Mouse (Mus musculus): ENCODE results near the gene Maml3. TPM values are rescaled to one million over a fixed set of nuclear protein-coding genes. Genes with fewer than 3 reads are reported as not detected.

Gene Maml3
- polyA plus RNA-seq, 1 experiment from 2014 or later: 8.6 TPM

- no peak overlapping the region for H3K9ac ChIP-seq
- no peak overlapping the region for H3K4me3 ChIP-seq
- H3K36me3 ChIP-seq: no peaks in the 10 kb centered on the region
- peaks cover 8% of the 10 kb centered on the region; the same call in 1 of the 2 replicates for H3K4me1 ChIP-seq (replicated peaks)
- WGBS: 90% methylated on average over 5 of the region's 5 CpGs
- ATAC-seq (ENCODE audit: low read depth): no peak
- no peaks in the 10 kb centered on the region for H3K9me3 ChIP-seq
- no peak overlapping the region for H3K27ac ChIP-seq (replicated peaks)
- H3K4me2 ChIP-seq: no peak overlapping the region
- no peaks in the 10 kb centered on the region for H3K27me3 ChIP-seq
These were observed 167.7 kb downstream of the Maml3 start for GRCm38 (mm10) chr3:51937176-51937575.

GRCm38 (mm10) chr3:51934531-51935485 lies 170.1 kb downstream of the Maml3 start:
- 85% methylated on average over 13 of the region's 13 CpGs for WGBS
- H3K9me3 ChIP-seq: no peaks in the 10 kb centered on the region
- no peaks in the 10 kb centered on the region for H3K36me3 ChIP-seq
- 0 out of 2 replicates have a peak, but pooled peaks cover under 1% of the 10 kb centered on the region for H3K4me1 ChIP-seq (replicated peaks)
- H3K4me2 ChIP-seq: no peak overlapping the region
- H3K27me3 ChIP-seq: no peaks in the 10 kb centered on the region
- H3K4me3 ChIP-seq: no peak overlapping the region
- no peak for ATAC-seq (ENCODE audit: low read depth)
- H3K9ac ChIP-seq: no peak overlapping the region
- H3K27ac ChIP-seq (replicated peaks): no peak overlapping the region

- peak overlapping the region; percentile 45 for H3K4me2 ChIP-seq
- H3K27ac ChIP-seq (replicated peaks): peak overlapping the region; percentile 46
These were observed 176.7 kb downstream of the Maml3 start for GRCm38 (mm10) chr3:51928188-51928587.

GRCm38 (mm10) chr3:51927591-51927990 lies 177.3 kb downstream of the Maml3 start:
- 33% methylated on average over 7 of the region's 7 CpGs for WGBS
- peak overlapping the region; percentile 46 for H3K27ac ChIP-seq (replicated peaks)
- peak overlapping the region; percentile 9; the same call in 1 of the 2 replicates for H3K4me3 ChIP-seq
- H3K4me2 ChIP-seq: peak overlapping the region; percentile 45
- ATAC-seq (ENCODE audit: low read depth): peak; percentile 73; the same call in 1 of the 2 replicates
- no peaks in the 10 kb centered on the region for H3K9me3 ChIP-seq
- H3K36me3 ChIP-seq: no peaks in the 10 kb centered on the region
- no peaks in the 10 kb centered on the region for H3K27me3 ChIP-seq
- no peak overlapping the region for H3K9ac ChIP-seq
- peaks cover 50% of the 10 kb centered on the region for H3K4me1 ChIP-seq (replicated peaks)

More at GRCm38 (mm10) chr3:51928188-51928587, 176.7 kb downstream of the Maml3 start:
- Histone ChIP-seq H3K4me3 (peak overlapping the region; percentile 9; the same call in 1 of the 2 replicates), H3K9me3 (no peaks in the 10 kb centered on the region), H3K36me3 (no peaks in the 10 kb centered on the region), H3K9ac (no peak overlapping the region), H3K4me1 (replicated peaks) (peaks cover 49% of the 10 kb centered on the region), H3K27me3 (no peaks in the 10 kb centered on the region)
- WGBS: 41% methylated on average over 14 of the region's 14 CpGs
- ATAC-seq (ENCODE audit: low read depth): no peak

- Histone ChIP-seq H3K4me3 (no peak overlapping the region), H3K4me2 (peak overlapping the region; percentile 45; the same call in 1 of the 2 replicates), H3K9me3 (no peaks in the 10 kb centered on the region), H3K9ac (no peak overlapping the region), H3K27ac (replicated peaks) (no peak overlapping the region), H3K4me1 (replicated peaks) (peaks cover 50% of the 10 kb centered on the region), H3K27me3 (no peaks in the 10 kb centered on the region), H3K36me3 (no peaks in the 10 kb centered on the region)
- no peak for ATAC-seq (ENCODE audit: low read depth)
- 16% methylated on average over 6 of the region's 6 CpGs for WGBS
These were observed 177.8 kb downstream of the Maml3 start for GRCm38 (mm10) chr3:51927043-51927442.

GRCm38 (mm10) chr3:51925758-51926157 lies 179.1 kb downstream of the Maml3 start:
- Histone ChIP-seq H3K4me3 (no peak overlapping the region), H3K9ac (no peak overlapping the region), H3K9me3 (no peaks in the 10 kb centered on the region), H3K4me1 (replicated peaks) (peaks cover 50% of the 10 kb centered on the region), H3K36me3 (no peaks in the 10 kb centered on the region), H3K4me2 (no peak overlapping the region), H3K27me3 (no peaks in the 10 kb centered on the region), H3K27ac (replicated peaks) (no peak overlapping the region)
- no peak for ATAC-seq (ENCODE audit: low read depth)
- WGBS: 46% methylated on average over 2 of the region's 2 CpGs

GRCm38 (mm10) chr3:51924636-51925035 lies 180.2 kb downstream of the Maml3 start:
- H3K4me1 ChIP-seq (replicated peaks): peaks cover 50% of the 10 kb centered on the region
- no peak overlapping the region for H3K9ac ChIP-seq
- no peak overlapping the region for H3K4me2 ChIP-seq
- H3K36me3 ChIP-seq: no peaks in the 10 kb centered on the region
- H3K27me3 ChIP-seq: no peaks in the 10 kb centered on the region
- no peak overlapping the region for H3K4me3 ChIP-seq
- no peaks in the 10 kb centered on the region for H3K9me3 ChIP-seq
- no peak overlapping the region for H3K27ac ChIP-seq (replicated peaks)
- WGBS: 83% methylated on average over 5 of the region's 5 CpGs
- ATAC-seq (ENCODE audit: low read depth): no peak

- Histone ChIP-seq H3K9ac (no peak overlapping the region), H3K4me3 (no peak overlapping the region), H3K4me2 (no peak overlapping the region), H3K27ac (replicated peaks) (no peak overlapping the region), H3K36me3 (no peaks in the 10 kb centered on the region), H3K9me3 (no peaks in the 10 kb centered on the region), H3K4me1 (replicated peaks) (peaks cover 50% of the 10 kb centered on the region), H3K27me3 (no peaks in the 10 kb centered on the region)
- 61% methylated on average over 6 of the region's 6 CpGs for WGBS
- 0 out of 2 replicates have a peak, but pooled peaks have one; percentile 9 for ATAC-seq (ENCODE audit: low read depth)
These were observed 181.1 kb downstream of the Maml3 start for GRCm38 (mm10) chr3:51923800-51924199.

- 77% methylated on average over 4 of the region's 4 CpGs for WGBS
These were observed 188.0 kb downstream of the Maml3 start for GRCm38 (mm10) chr3:51916902-51917301.

GRCm38 (mm10) chr3:51916060-51916870 lies 188.6 kb downstream of the Maml3 start:
- no peaks in the 10 kb centered on the region for H3K27me3 ChIP-seq
- 22% methylated on average over 10 of the region's 10 CpGs for WGBS
- H3K9ac ChIP-seq: peak overlapping the region; percentile 45; the same call in 1 of the 2 replicates
- no peak for ATAC-seq (ENCODE audit: low read depth)
- no peak overlapping the region for H3K4me3 ChIP-seq
- H3K4me2 ChIP-seq: peak overlapping the region; percentile 4; the same call in 1 of the 2 replicates
- H3K36me3 ChIP-seq: no peaks in the 10 kb centered on the region
- no peaks in the 10 kb centered on the region for H3K9me3 ChIP-seq
- H3K4me1 ChIP-seq (replicated peaks): peaks cover 39% of the 10 kb centered on the region
- H3K27ac ChIP-seq (replicated peaks): peak overlapping the region; percentile 64

More at GRCm38 (mm10) chr3:51916902-51917301, 188.0 kb downstream of the Maml3 start:
- Histone ChIP-seq H3K36me3 (no peaks in the 10 kb centered on the region), H3K9me3 (no peaks in the 10 kb centered on the region), H3K4me2 (no peak overlapping the region), H3K27me3 (no peaks in the 10 kb centered on the region), H3K9ac (no peak overlapping the region), H3K4me3 (no peak overlapping the region), H3K27ac (replicated peaks) (no peak overlapping the region), H3K4me1 (replicated peaks) (peaks cover 39% of the 10 kb centered on the region)
- ATAC-seq (ENCODE audit: low read depth): peak; percentile 45; the same call in 1 of the 2 replicates

- WGBS: 73% methylated on average over 1 of the region's 1 CpGs
- H3K4me2 ChIP-seq: no peak overlapping the region
- no peaks in the 10 kb centered on the region for H3K9me3 ChIP-seq
- no peak overlapping the region for H3K4me3 ChIP-seq
- peak overlapping the region; percentile 64 for H3K27ac ChIP-seq (replicated peaks)
- H3K9ac ChIP-seq: no peak overlapping the region
- ATAC-seq (ENCODE audit: low read depth): no peak
- no peaks in the 10 kb centered on the region for H3K36me3 ChIP-seq
- no peaks in the 10 kb centered on the region for H3K27me3 ChIP-seq
- peaks cover 39% of the 10 kb centered on the region for H3K4me1 ChIP-seq (replicated peaks)
These were observed 189.5 kb downstream of the Maml3 start for GRCm38 (mm10) chr3:51915415-51915814.

GRCm38 (mm10) chr3:51914900-51915299 lies 190.0 kb downstream of the Maml3 start:
- H3K4me2 ChIP-seq: no peak overlapping the region
- no peaks in the 10 kb centered on the region for H3K36me3 ChIP-seq
- H3K9ac ChIP-seq: no peak overlapping the region
- WGBS: 79% methylated on average over 4 of the region's 4 CpGs
- H3K27ac ChIP-seq (replicated peaks): no peak overlapping the region
- H3K4me3 ChIP-seq: no peak overlapping the region
- ATAC-seq (ENCODE audit: low read depth): no peak
- peaks cover 39% of the 10 kb centered on the region for H3K4me1 ChIP-seq (replicated peaks)
- H3K27me3 ChIP-seq: no peaks in the 10 kb centered on the region
- H3K9me3 ChIP-seq: no peaks in the 10 kb centered on the region
